Mouse (Mus musculus) inflammation-experienced regulatory T-cells, adult 6 months (primary cell): ENCODE data around the gene Alpl. TPM values are rescaled to one million over a fixed set of nuclear protein-coding genes. Genes with fewer than 3 reads are reported as not detected.

Experiments used
- ATAC-seq: one replicate; pipeline ENCODE4 v1.8.0; 2017
- polyA plus RNA-seq, 3 experiments: library from polyadenylated mRNA; unstranded; fragments of 100-300 nt; shearing (Covaris generic); gene quantifications; one replicate each; pipeline ENCODE4 v1.2.1; 2017

Alpl gene
- polyA plus RNA-seq, 3 experiments from 2014 or later, result 0.43 to 1.4 (median 1.4) TPM

- no peak for ATAC-seq
Observed at GRCm38 (mm10) chr4:137733459-137733858, 62.7 kb downstream of the Alpl start.

- ATAC-seq, result no peak
Observed at GRCm38 (mm10) chr4:137732962-137733361, 63.2 kb downstream of the Alpl start.

- ATAC-seq, result no peak
Observed at GRCm38 (mm10) chr4:137732361-137732760, 63.8 kb downstream of the Alpl start.

- ATAC-seq, result no peak
Observed at GRCm38 (mm10) chr4:137731891-137732290, 64.3 kb downstream of the Alpl start.

- no peak for ATAC-seq
Observed at GRCm38 (mm10) chr4:137730757-137731156, 65.4 kb downstream of the Alpl start.

GRCm38 (mm10) chr4:137730134-137730533, 66.0 kb downstream of the Alpl start:
- no peak for ATAC-seq

- ATAC-seq, result no peak
Observed at GRCm38 (mm10) chr4:137729155-137729855, 66.9 kb downstream of the Alpl start.

GRCm38 (mm10) chr4:137728399-137729154, 67.6 kb downstream of the Alpl start:
- no peak for ATAC-seq

GRCm38 (mm10) chr4:137727506-137728187, 68.5 kb downstream of the Alpl start:
- no peak for ATAC-seq

- no peak for ATAC-seq
Observed at GRCm38 (mm10) chr4:137726739-137727505, 69.3 kb downstream of the Alpl start.

- ATAC-seq, result no peak
Observed at GRCm38 (mm10) chr4:137725541-137726145, 70.5 kb downstream of the Alpl start.

- peak; percentile 64 for ATAC-seq
Observed at GRCm38 (mm10) chr4:137724766-137725165, 71.4 kb downstream of the Alpl start.

GRCm38 (mm10) chr4:137724212-137724611, 72.0 kb downstream of the Alpl start:
- ATAC-seq, result peak; percentile 63

- ATAC-seq, result no peak
Observed at GRCm38 (mm10) chr4:137723527-137723926, 72.7 kb downstream of the Alpl start.

GRCm38 (mm10) chr4:137722692-137723427, 73.3 kb downstream of the Alpl start:
- peak; percentile 57 for ATAC-seq

- ATAC-seq, result no peak
Observed at GRCm38 (mm10) chr4:137722230-137722629, 74.0 kb downstream of the Alpl start.

GRCm38 (mm10) chr4:137721563-137721962, 74.6 kb downstream of the Alpl start:
- ATAC-seq, result no peak

GRCm38 (mm10) chr4:137719378-137720077, 76.7 kb downstream of the Alpl start:
- ATAC-seq, result no peak

- no peak for ATAC-seq
Observed at GRCm38 (mm10) chr4:137717671-137718070, 78.5 kb downstream of the Alpl start.

- no peak for ATAC-seq
Observed at GRCm38 (mm10) chr4:137717005-137717404, 79.2 kb downstream of the Alpl start.
